Mouse (Mus musculus): ENCODE measurements at regions not wholly inside any gene's neighbourhood (a gene's known extent, or its start where the extent isn't known, plus 50 kb on each side); places are given as distances from the start of the nearest gene placed in this dataset.

DNA sequence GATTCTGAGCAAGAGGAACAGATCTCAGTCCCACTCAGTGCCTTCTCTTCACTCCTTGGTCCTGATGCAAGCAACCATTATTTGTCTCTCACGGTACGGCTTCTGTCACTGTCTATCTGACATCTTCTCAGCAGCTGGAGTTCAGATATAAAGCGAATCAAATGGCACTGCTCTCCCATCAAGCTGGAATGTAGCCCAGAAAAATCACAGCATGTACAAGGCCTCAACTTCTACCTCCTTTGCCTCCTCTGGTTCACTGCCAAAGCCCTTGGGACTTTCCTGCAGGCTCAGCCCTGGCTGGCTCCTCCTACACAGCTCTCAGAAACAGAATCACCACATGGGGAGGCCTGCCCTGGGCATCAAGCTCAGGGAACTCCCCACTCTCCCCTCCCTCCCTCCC lies 107.1 kb upstream of the Prok2 start:
- TF ChIP-seq CTCF (IDR thresholded peaks at IDR 0.05; ENCODE audit: low read depth) (no peak), EP300 (IDR thresholded peaks at IDR 0.05; ENCODE audit: low read depth) (no peak)
